Mouse (Mus musculus): ENCODE data around the gene Lrrc52. TPM values are rescaled to one million over a fixed set of nuclear protein-coding genes. Genes with fewer than 3 reads are reported as not detected.

Gene Lrrc52
- polyA plus RNA-seq, 1 experiment from 2014 or later: not detected

GRCm38 (mm10) chr1:167422501-167423240 is 43.9 kb downstream of the Lrrc52 start:
- no peak overlapping the region for H3K27ac ChIP-seq (ENCODE audit: low read depth, low read length)
- WGBS: 81% methylated on average over 11 of the region's 11 CpGs

DNA sequence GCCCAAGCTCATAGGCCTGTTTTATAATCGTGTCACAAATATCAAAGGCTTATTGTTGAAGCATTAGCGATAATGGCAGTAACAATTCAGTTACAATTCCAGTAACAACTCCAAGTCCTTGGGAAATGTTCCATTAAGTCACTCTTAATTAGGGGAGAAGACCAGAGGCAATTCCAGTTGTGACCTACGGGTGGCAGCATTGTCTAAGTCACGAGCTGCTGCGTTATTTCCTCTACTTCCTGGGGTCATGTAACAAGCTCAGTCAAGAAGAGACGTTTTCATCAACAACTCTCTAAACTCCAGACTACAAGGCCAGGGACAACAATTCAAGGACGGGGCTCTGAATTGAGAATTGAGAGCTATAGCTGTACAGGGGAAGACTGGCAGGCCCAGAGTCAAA is 51.7 kb downstream of the Lrrc52 start:
- Histone ChIP-seq H3K9ac (ENCODE audit: low read depth, low read length) (no peak overlapping the region), H3K9me3 (ENCODE audit: control insufficient read depth, low read length) (no peaks in the 10 kb centered on the region), H3K27me3 (replicated peaks; ENCODE audit: control insufficient read depth, insufficient read depth, low read length) (no peaks in the 10 kb centered on the region; the same call in 1 of the 2 replicates), H3K4me1 (ENCODE audit: control insufficient read depth, insufficient read depth, low read depth, low read length) (no peaks in the 10 kb centered on the region), H3K4me2 (ENCODE audit: low read length) (no peak overlapping the region), H3K27ac (ENCODE audit: low read depth, low read length) (no peak overlapping the region), H3K36me3 (ENCODE audit: control insufficient read depth, insufficient read depth, low read length) (no peaks in the 10 kb centered on the region), H3K4me3 (ENCODE audit: low read length) (no peak overlapping the region)
- 5% methylated on average over 7 of the region's 7 CpGs for WGBS
- ATAC-seq: 0 out of 2 replicates have a peak, but pooled peaks have one; percentile 45

More at GRCm38 (mm10) chr1:167422501-167423240, 43.9 kb downstream of the Lrrc52 start:
- Histone ChIP-seq H3K36me3 (ENCODE audit: control insufficient read depth, insufficient read depth, low read length) (no peaks in the 10 kb centered on the region), H3K9ac (ENCODE audit: low read depth, low read length) (no peak overlapping the region), H3K27me3 (replicated peaks; ENCODE audit: control insufficient read depth, insufficient read depth, low read length) (no peaks in the 10 kb centered on the region), H3K9me3 (ENCODE audit: control insufficient read depth, low read length) (no peaks in the 10 kb centered on the region), H3K4me3 (ENCODE audit: low read length) (no peak overlapping the region), H3K4me2 (ENCODE audit: low read length) (no peak overlapping the region), H3K4me1 (ENCODE audit: control insufficient read depth, insufficient read depth, low read depth, low read length) (no peaks in the 10 kb centered on the region)
- ATAC-seq: no peak

DNA sequence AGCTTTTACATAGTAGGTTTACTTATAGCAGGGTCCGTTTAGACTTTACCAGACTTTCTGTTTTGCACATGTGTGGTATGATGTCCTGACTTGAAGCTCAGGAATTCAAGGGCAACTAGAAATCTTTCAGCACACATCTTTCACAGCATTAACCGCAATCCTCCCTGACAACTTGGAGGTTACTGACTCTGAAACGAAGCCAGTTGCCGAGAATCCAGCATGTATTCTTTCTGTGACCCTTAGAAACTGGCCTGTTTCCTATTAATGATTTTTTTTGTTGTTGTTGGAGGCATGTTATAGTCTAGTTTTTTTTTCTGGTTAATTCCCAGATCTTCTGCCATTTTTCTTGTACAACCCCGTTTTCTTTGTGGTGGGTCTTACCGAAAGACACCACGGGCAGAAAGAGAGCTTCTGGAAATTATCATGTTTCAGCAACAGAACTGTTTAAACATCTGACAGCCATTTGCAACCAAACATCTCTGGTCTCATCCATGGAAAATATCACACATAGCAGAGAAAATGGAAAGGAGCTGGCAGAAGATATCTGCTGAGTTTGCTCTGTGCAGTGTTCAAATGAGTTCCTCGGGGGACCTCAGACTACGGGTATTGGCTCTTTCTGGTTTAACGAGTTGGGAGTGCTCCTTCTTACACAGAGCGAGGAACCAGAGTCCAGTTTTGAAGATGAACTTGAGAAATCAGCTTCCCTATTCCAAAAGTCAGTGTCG is 54.4 kb downstream of the Lrrc52 start:
- no peak overlapping the region for H3K9ac ChIP-seq (ENCODE audit: low read depth, low read length)
- H3K27me3 ChIP-seq (replicated peaks; ENCODE audit: control insufficient read depth, insufficient read depth, low read length): no peaks in the 10 kb centered on the region; the same call in 1 of the 2 replicates
- no peaks in the 10 kb centered on the region for H3K36me3 ChIP-seq (ENCODE audit: control insufficient read depth, insufficient read depth, low read length)
- ATAC-seq: no peak
- no peaks in the 10 kb centered on the region for H3K4me1 ChIP-seq (ENCODE audit: control insufficient read depth, insufficient read depth, low read depth, low read length)
- H3K4me3 ChIP-seq (ENCODE audit: low read length): no peak overlapping the region
- WGBS: 82% methylated on average over 12 of the region's 12 CpGs
- H3K9me3 ChIP-seq (ENCODE audit: control insufficient read depth, low read length): no peaks in the 10 kb centered on the region
- H3K4me2 ChIP-seq (ENCODE audit: low read length): no peak overlapping the region
- H3K27ac ChIP-seq (ENCODE audit: low read depth, low read length): no peak overlapping the region

GRCm38 (mm10) chr1:167409601-167410000 is 57.0 kb downstream of the Lrrc52 start:
- no peaks in the 10 kb centered on the region for H3K9me3 ChIP-seq (ENCODE audit: control insufficient read depth, low read length)
- H3K9ac ChIP-seq (ENCODE audit: low read depth, low read length): no peak overlapping the region
- no peaks in the 10 kb centered on the region for H3K36me3 ChIP-seq (ENCODE audit: control insufficient read depth, insufficient read depth, low read length)
- no peak overlapping the region for H3K4me3 ChIP-seq (ENCODE audit: low read length)
- H3K4me1 ChIP-seq (ENCODE audit: control insufficient read depth, insufficient read depth, low read depth, low read length): no peaks in the 10 kb centered on the region
- H3K4me2 ChIP-seq (ENCODE audit: low read length): no peak overlapping the region
- no peak overlapping the region for H3K27ac ChIP-seq (ENCODE audit: low read depth, low read length)
- no peak for ATAC-seq
- H3K27me3 ChIP-seq (replicated peaks; ENCODE audit: control insufficient read depth, insufficient read depth, low read length): no peaks in the 10 kb centered on the region; the same call in 1 of the 2 replicates
- 82% methylated on average over 4 of the region's 4 CpGs for WGBS

- Histone ChIP-seq H3K36me3 (ENCODE audit: control insufficient read depth, insufficient read depth, low read length) (no peaks in the 10 kb centered on the region), H3K4me1 (ENCODE audit: control insufficient read depth, insufficient read depth, low read depth, low read length) (no peaks in the 10 kb centered on the region), H3K4me2 (ENCODE audit: low read length) (no peak overlapping the region), H3K4me3 (ENCODE audit: low read length) (no peak overlapping the region), H3K9ac (ENCODE audit: low read depth, low read length) (no peak overlapping the region), H3K9me3 (ENCODE audit: control insufficient read depth, low read length) (no peaks in the 10 kb centered on the region), H3K27me3 (replicated peaks; ENCODE audit: control insufficient read depth, insufficient read depth, low read length) (no peaks in the 10 kb centered on the region; the same call in 1 of the 2 replicates), H3K27ac (ENCODE audit: low read depth, low read length) (no peak overlapping the region)
- no peak for ATAC-seq
- WGBS: 87% methylated on average over 4 of the region's 4 CpGs
These were observed 61.3 kb downstream of the Lrrc52 start for GRCm38 (mm10) chr1:167405237-167405636.

Other genes with a start within 250 kb of the Lrrc52 start
- 43.0 and 45.2 TPM in 2 replicates for gene Uck2, start 181.5 kb downstream of the Lrrc52 start, polyA plus RNA-seq (2015; fragmentation: Nextera tagmentation; extraction: Ambion mirVana)
- 72.7 and 85.8 TPM in 2 replicates for gene Tmco1, start 158.4 kb downstream of the Lrrc52 start, polyA plus RNA-seq (2015; fragmentation: Nextera tagmentation; extraction: Ambion mirVana)
- gene Aldh9a1, start 116.8 kb downstream of the Lrrc52 start, polyA plus RNA-seq (2015; fragmentation: Nextera tagmentation; extraction: Ambion mirVana): 43.8 and 43.9 TPM in 2 replicates
- 202 and 237 TPM in 2 replicates for gene Mgst3, start 72.9 kb downstream of the Lrrc52 start, polyA plus RNA-seq (2015; fragmentation: Nextera tagmentation; extraction: Ambion mirVana)
- 19.7 and 21.4 TPM in 2 replicates for gene Rxrg, start 131.6 kb upstream of the Lrrc52 start, polyA plus RNA-seq (2015; fragmentation: Nextera tagmentation; extraction: Ambion mirVana)
- 7.0 and 7.1 TPM in 2 replicates for gene Lmx1a, start 222.5 kb upstream of the Lrrc52 start, polyA plus RNA-seq (2015; fragmentation: Nextera tagmentation; extraction: Ambion mirVana)

All from hindbrain, embryonic 16.5 days (tissue).